Mouse (Mus musculus) E14TG2a.4 (cell line): ENCODE data around the gene Prss23.

Experiments
- H3K27me3 ChIP-seq: 2 replicates; pipeline ENCODE4 v1.6.1; 2014; ENCODE audit warnings: low read length, control low read depth; ENCODE audit not compliant: insufficient read depth
- H3K36me3 ChIP-seq: 2 replicates; pipeline ENCODE4 v1.6.1; 2014; ENCODE audit warnings: low read length, control low read depth; ENCODE audit not compliant: insufficient read depth
- H3K4me1 ChIP-seq: replicated peaks from 2 replicates; pipeline ENCODE4 v1.6.1; 2014; ENCODE audit warnings: low read depth, low read length, control low read depth
- H3K4me3 ChIP-seq: replicated peaks from 2 replicates; pipeline ENCODE4 v1.5.1; 2014; ENCODE audit warnings: mild to moderate bottlenecking, low read length
- H3K9me3 ChIP-seq: 2 replicates; pipeline ENCODE4 v1.6.1; 2014; ENCODE audit warnings: low read length, control low read depth
- CTCF ChIP-seq: conservative IDR thresholded peaks from 2 replicates; pipeline ENCODE4 v1.5.1; 2014; ENCODE audit warnings: low read length
- NANOG ChIP-seq: IDR thresholded peaks from 2 replicates; pipeline ENCODE4 v1.6.1; 2014; ENCODE audit warnings: borderline replicate concordance, low read length, mixed read lengths
- POU5F1 ChIP-seq: IDR thresholded peaks from 2 replicates; pipeline ENCODE4 v1.6.1; 2014; ENCODE audit warnings: low read length, borderline replicate concordance

Prss23 gene

GRCm38 (mm10) chr7:89558446-89559039 is 31.6 kb upstream of the Prss23 start:
- Histone ChIP-seq H3K4me3 (no peak overlapping the region), H3K9me3 (peaks cover 4% of the 10 kb centered on the region; the same call in 1 of the 2 replicates), H3K36me3 (no peaks in the 10 kb centered on the region), H3K27me3 (no peaks in the 10 kb centered on the region), H3K4me1 (no peaks in the 10 kb centered on the region; the same call in 1 of the 2 replicates)
- TF ChIP-seq CTCF (no peak), NANOG (no peak), POU5F1 (no peak)

DNA sequence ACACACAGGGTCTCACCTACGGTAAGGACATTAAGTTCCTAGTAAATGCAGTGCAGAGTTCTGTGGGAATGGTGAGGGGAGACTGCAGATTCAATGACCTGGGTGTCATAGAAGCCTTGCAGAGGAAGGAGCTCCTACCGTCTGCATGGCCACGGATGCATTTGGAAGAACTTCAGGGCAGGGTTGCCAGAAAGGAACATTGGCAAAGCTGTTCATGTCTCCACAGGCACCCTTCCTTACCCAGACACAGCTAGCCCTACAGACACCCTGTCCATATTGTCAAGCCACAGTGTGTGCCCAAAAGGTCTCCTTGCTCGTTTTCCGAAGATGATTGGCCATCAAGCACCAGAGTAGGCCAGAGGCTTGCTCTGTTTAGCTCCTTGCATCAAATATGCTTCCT is 30.1 kb upstream of the Prss23 start:
- no peaks in the 10 kb centered on the region; the same call in 1 of the 2 replicates for H3K9me3 ChIP-seq
- H3K4me1 ChIP-seq, result no peaks in the 10 kb centered on the region; the same call in 1 of the 2 replicates
- no peaks in the 10 kb centered on the region for H3K27me3 ChIP-seq
- TF ChIP-seq NANOG (no peak), CTCF (no peak), POU5F1 (no peak)
- no peak overlapping the region for H3K4me3 ChIP-seq
- H3K36me3 ChIP-seq, result no peaks in the 10 kb centered on the region

DNA sequence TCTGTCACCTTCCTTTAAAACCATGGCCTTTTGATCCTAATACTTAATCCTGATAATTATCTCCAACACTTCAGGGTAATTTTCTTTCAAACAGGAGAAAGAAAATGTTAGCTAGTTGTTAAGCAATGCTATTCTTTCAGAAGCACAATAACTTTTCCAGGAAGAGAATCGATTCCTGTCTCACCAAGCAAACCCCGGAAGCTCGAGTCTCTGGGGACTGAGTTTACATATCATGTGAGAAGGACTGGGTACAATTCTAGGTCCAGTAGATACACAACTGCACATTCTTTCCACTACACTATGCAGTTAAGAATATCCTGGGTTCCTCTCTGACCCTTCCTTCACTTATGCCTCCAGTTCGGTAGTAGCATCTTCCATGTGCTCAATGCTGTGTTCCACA is 29.7 kb upstream of the Prss23 start:
- no peaks in the 10 kb centered on the region; the same call in 1 of the 2 replicates for H3K9me3 ChIP-seq
- H3K4me3 ChIP-seq, result no peak overlapping the region
- TF ChIP-seq NANOG (no peak), CTCF (no peak), POU5F1 (no peak)
- H3K27me3 ChIP-seq, result no peaks in the 10 kb centered on the region
- H3K36me3 ChIP-seq, result no peaks in the 10 kb centered on the region
- no peaks in the 10 kb centered on the region; the same call in 1 of the 2 replicates for H3K4me1 ChIP-seq

- Histone ChIP-seq H3K9me3 (no peaks in the 10 kb centered on the region; the same call in 1 of the 2 replicates), H3K4me3 (no peak overlapping the region), H3K27me3 (no peaks in the 10 kb centered on the region), H3K4me1 (no peaks in the 10 kb centered on the region), H3K36me3 (no peaks in the 10 kb centered on the region)
- TF ChIP-seq NANOG (no peak), CTCF (no peak), POU5F1 (no peak)
These were observed 28.2 kb upstream of the Prss23 start for GRCm38 (mm10) chr7:89555170-89555569.

GRCm38 (mm10) chr7:89554068-89554467 is 27.1 kb upstream of the Prss23 start:
- TF ChIP-seq CTCF (no peak), POU5F1 (no peak), NANOG (no peak)
- H3K27me3 ChIP-seq, result no peaks in the 10 kb centered on the region

DNA sequence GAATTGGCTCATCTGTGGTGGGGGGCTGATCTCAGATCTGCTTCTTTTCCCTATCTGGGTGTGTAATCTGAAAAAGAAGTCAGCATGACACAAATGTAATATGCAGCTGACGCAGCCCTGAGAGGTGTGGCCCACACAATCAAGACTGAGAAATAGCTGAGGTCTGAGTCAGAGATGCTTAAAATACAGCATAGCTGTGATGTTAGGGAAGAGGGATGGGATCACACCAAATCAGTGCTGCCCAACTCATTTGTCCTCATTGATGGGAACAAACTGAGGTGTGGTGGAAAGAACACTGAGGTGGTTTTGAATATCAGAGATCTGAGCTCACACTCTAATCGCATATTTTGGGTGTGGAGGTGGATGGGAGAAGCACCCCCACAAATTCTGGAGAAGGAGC is 14.0 kb upstream of the Prss23 start:
- TF ChIP-seq CTCF, result no peak
- no peak for TF ChIP-seq POU5F1
- no peak for TF ChIP-seq NANOG
- H3K4me1 ChIP-seq, result no peaks in the 10 kb centered on the region
- no peak overlapping the region for H3K4me3 ChIP-seq
- no peaks in the 10 kb centered on the region for H3K27me3 ChIP-seq
- no peaks in the 10 kb centered on the region for H3K36me3 ChIP-seq
- H3K9me3 ChIP-seq, result no peaks in the 10 kb centered on the region

More at GRCm38 (mm10) chr7:89554068-89554467, 27.1 kb upstream of the Prss23 start:
- H3K9me3 ChIP-seq, result no peaks in the 10 kb centered on the region
- no peaks in the 10 kb centered on the region for H3K4me1 ChIP-seq
- no peak overlapping the region for H3K4me3 ChIP-seq
- no peaks in the 10 kb centered on the region for H3K36me3 ChIP-seq

- Histone ChIP-seq H3K4me3 (no peak overlapping the region), H3K9me3 (no peaks in the 10 kb centered on the region), H3K4me1 (no peaks in the 10 kb centered on the region), H3K27me3 (no peaks in the 10 kb centered on the region), H3K36me3 (no peaks in the 10 kb centered on the region)
- no peak for TF ChIP-seq NANOG
These were observed 12.4 kb upstream of the Prss23 start for GRCm38 (mm10) chr7:89539391-89539790.

DNA sequence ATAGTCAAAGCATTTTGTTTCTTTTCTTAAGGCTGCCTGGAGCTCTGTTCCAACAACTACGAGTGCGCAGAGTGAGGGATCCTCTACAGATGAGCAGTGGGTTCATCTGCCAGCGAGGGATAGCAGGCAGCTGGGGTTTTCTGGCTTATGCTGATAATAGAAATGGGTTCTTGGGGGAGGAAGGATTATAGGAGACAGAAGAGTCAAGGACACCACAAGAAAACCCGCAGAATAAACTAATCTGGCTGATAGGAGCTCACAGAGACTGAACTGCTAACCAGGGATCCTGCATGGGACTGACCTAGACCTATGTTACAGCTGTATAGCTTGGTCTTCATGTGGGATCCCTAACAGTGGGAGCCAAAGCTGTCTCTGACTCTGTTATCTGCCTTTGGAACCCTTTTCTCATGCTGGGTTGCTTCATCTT is 456 bp upstream of the Prss23 start:
- TF ChIP-seq CTCF (no peak), NANOG (no peak), POU5F1 (no peak)
- no peaks in the 10 kb centered on the region for H3K9me3 ChIP-seq
- no peaks in the 10 kb centered on the region for H3K36me3 ChIP-seq
- no peak overlapping the region for H3K4me3 ChIP-seq
- H3K4me1 ChIP-seq, result no peaks in the 10 kb centered on the region; the same call in 1 of the 2 replicates
- H3K27me3 ChIP-seq, result peaks cover 6% of the 10 kb centered on the region

GRCm38 (mm10) chr7:89523816-89524215 is 3.2 kb downstream of the Prss23 start:
- TF ChIP-seq POU5F1 (no peak), CTCF (no peak), NANOG (no peak)
- Histone ChIP-seq H3K36me3 (no peaks in the 10 kb centered on the region), H3K27me3 (peaks cover 16% of the 10 kb centered on the region), H3K4me3 (no peak overlapping the region), H3K4me1 (no peaks in the 10 kb centered on the region; the same call in 1 of the 2 replicates), H3K9me3 (peaks cover 7% of the 10 kb centered on the region; the same call in 1 of the 2 replicates)
